Mouse (Mus musculus) midbrain, embryonic 16.5 days (tissue): ENCODE data around the gene Zfp950. TPM values are rescaled to one million over a fixed set of nuclear protein-coding genes. Genes with fewer than 3 reads are reported as not detected.
"Not testable (repeated sequence)": the region's sequence is repeated elsewhere in the genome, so short reads cannot be mapped to it uniquely, and the experiment has no call there.

Source experiments
- ATAC-seq: fragments of 200-750 bp; cut with Nextera tagmentation; 2 replicates; pipeline ENCODE4 v1.8.0; 2017; ENCODE audit warnings: moderate TSS enrichment
- H3K27ac ChIP-seq: fragments of 300-500 bp; sonication (generic); 2 replicates; pipeline ENCODE4 v1.5.1; 2014; ENCODE audit warnings: mild to moderate bottlenecking, low read length, mixed read lengths
- H3K27me3 ChIP-seq: fragments of 300-500 bp; sonication (generic); 2 replicates; pipeline ENCODE4 v1.6.1; 2014; ENCODE audit warnings: low read depth, low read length, mixed read lengths; ENCODE audit not compliant: control insufficient read depth, insufficient read depth
- H3K36me3 ChIP-seq: fragments of 300-500 bp; sonication (generic); 2 replicates; pipeline ENCODE4 v1.6.1; 2014; ENCODE audit warnings: mild to moderate bottlenecking, low read length, moderate library complexity, mixed read lengths; ENCODE audit not compliant: control insufficient read depth, insufficient read depth
- H3K4me1 ChIP-seq: fragments of 300-500 bp; sonication (generic); 2 replicates; pipeline ENCODE4 v1.6.1; 2014; ENCODE audit warnings: mild to moderate bottlenecking, low read length, mixed read lengths; ENCODE audit not compliant: control insufficient read depth, insufficient read depth
- H3K4me2 ChIP-seq: fragments of 300-500 bp; sonication (generic); 2 replicates; pipeline ENCODE4 v1.6.1; 2014; ENCODE audit warnings: mild to moderate bottlenecking, low read length, mixed read lengths
- H3K4me3 ChIP-seq: fragments of 300-500 bp; sonication (generic); 2 replicates; pipeline ENCODE4 v1.5.1; 2014; ENCODE audit warnings: low read depth, mild to moderate bottlenecking, low read length, moderate library complexity, mixed read lengths
- H3K9ac ChIP-seq: fragments of 300-500 bp; sonication (generic); 2 replicates; pipeline ENCODE4 v1.6.1; 2014; ENCODE audit warnings: low read depth, low read length, mixed read lengths
- H3K9me3 ChIP-seq: fragments of 300-500 bp; sonication (generic); replicated peaks from 2 replicates; pipeline ENCODE4 v1.6.1; 2014; ENCODE audit warnings: mild to moderate bottlenecking, low read length, mixed read lengths; ENCODE audit not compliant: control insufficient read depth, poor library complexity, severe bottlenecking
- WGBS: fragments of 180-500 bp; shearing (Covaris S2); extraction: QIAGEN DNeasy Blood & Tissue Kit; methylation state at CpG from one replicate; pipeline ENCODE4 v1.1.7; 2014; 5-methylcytosine and 5-hydroxymethylcytosine counted together
- polyA plus RNA-seq: library from polyadenylated mRNA; unstranded; fragments of >200 nt; fragmentation: Nextera tagmentation; extraction: Ambion mirVana; gene quantifications from 2 replicates; pipeline ENCODE4 v1.2.1, GENCODE M21; 2015

Gene Zfp950
- 49.0 and 52.7 TPM in 2 replicates for polyA plus RNA-seq

DNA sequence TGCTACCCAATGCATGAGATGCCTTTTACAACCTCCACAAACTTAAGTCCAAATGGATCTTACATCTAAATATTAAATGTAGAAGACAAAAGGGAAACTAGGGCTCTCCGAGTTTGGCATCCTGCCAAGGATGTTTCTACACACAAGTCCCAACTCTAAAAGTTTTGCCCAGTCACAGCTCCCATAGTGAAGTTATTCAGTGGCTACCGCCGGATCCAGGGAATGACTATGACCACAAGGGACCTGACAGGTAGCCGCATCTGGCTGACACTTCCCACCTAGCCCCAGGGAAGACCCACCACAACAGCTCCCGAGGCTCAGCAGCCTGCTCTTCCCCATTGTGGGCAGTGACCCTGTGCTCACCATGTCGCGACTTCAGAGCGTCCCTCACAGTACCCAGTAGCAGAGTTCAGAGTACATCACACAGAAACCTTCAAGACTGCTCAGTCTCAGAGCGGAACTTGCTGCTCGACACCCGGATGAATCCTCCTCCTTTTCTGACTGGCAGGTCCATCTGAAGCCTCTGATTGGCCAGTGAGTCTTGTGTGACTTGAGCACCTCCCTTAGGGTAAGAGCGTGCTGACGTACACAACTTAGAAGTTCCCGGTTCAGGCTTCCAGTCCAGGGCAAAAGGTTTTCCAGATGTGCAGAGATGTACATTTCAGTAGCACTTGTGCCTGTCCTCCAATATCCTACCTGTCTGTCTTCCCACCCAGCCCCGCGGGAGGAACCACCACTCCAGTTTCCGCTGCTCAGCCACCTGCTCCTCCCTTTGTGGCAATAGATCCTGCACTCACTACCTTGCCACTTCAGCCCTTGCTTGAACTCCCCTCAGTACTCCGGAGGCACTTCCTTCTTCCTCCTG is at the start of gene Zfp950:
Gene Zfp950 (minus strand): TSS at position 499 of the 865 bp plus-strand sequence.
- Histone ChIP-seq H3K27ac (no peak within 1 kb of the TSS), H3K36me3 (no peaks in the 10 kb centered on the region), H3K9ac (peak within 1 kb of the TSS; percentile 69), H3K4me2 (peak within 1 kb of the TSS; percentile 85), H3K4me3 (peak within 1 kb of the TSS; percentile 64), H3K9me3 (no peaks in the 10 kb centered on the region), H3K4me1 (peaks cover 12% of the 10 kb centered on the region), H3K27me3 (no peaks in the 10 kb centered on the region)
- ATAC-seq, result peak; percentile 100
- WGBS, result 2% methylated on average over 18 of the region's 18 CpGs

DNA sequence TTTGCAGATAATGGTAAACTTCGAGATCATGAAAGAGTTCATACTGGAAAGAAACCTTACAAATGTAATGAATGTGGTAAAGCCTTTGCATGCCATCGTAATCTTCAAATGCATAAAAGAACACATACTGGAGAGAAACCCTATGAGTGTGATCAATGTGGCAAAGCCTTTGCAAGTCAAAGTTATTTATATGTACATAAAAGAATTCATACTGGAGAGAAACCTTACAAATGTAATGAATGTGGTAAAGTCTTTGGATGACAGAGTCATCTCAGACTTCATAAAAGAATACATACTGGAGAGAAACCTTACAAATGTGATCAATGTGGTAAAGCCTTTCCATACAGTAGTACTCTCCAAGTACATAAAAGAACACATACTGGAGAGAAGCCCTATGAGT is 43.0 kb upstream of the Zfp950 start, which contains the start of gene Gm6020:
Gene Gm6020 (plus strand): TSS at position 301 of the 400 bp plus-strand sequence.
- not testable (repeated sequence) for H3K4me1 ChIP-seq, H3K4me2 ChIP-seq, H3K4me3 ChIP-seq, H3K9ac ChIP-seq, H3K27ac ChIP-seq, ATAC-seq, H3K27me3 ChIP-seq, H3K9me3 ChIP-seq, H3K36me3 ChIP-seq
- WGBS, result 88% methylated on average over 2 of the region's 2 CpGs

DNA sequence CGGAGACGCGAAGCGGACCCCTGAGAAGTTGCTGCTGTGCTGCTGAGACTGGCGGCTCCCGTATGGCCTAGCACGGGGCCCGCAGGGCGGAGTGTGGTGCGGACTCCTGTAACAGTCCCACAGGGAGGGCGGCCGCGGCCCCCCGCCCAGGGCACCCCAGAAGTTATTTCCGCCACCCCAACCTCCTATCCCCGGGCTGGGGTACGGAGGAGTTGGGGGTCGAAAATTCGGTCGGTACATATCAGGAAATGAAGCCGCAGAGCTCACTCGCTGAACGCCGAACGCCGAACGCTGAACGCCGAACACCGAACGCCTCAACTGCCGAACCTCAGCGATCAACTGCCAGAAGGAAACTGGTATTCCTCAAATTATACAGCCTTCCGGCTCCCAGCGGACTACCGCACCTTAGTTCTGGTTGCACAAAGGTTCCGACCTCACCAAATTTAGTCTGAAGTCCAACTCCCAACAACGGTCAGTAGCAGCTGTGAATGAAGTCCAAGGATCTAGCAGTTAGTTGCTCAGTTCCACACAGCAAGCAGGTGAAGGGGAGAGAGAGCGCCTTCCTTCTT is 35.2 kb upstream of the Zfp950 start, which contains the start of gene Gm7102:
Gene Gm7102 (minus strand): TSS at position 554 of the 569 bp plus-strand sequence.
- Histone ChIP-seq H3K27me3 (no peaks in the 10 kb centered on the region), H3K9me3 (no peaks in the 10 kb centered on the region; the same call in 1 of the 2 replicates), H3K9ac (no peak within 1 kb of the TSS), H3K27ac (no peak within 1 kb of the TSS), H3K4me2 (peak within 1 kb of the TSS; percentile 48), H3K4me3 (peak within 1 kb of the TSS; percentile 31), H3K36me3 (no peaks in the 10 kb centered on the region), H3K4me1 (no peaks in the 10 kb centered on the region)
- ATAC-seq, result no peak
- 34% methylated on average over 36 of the region's 39 CpGs for WGBS

DNA sequence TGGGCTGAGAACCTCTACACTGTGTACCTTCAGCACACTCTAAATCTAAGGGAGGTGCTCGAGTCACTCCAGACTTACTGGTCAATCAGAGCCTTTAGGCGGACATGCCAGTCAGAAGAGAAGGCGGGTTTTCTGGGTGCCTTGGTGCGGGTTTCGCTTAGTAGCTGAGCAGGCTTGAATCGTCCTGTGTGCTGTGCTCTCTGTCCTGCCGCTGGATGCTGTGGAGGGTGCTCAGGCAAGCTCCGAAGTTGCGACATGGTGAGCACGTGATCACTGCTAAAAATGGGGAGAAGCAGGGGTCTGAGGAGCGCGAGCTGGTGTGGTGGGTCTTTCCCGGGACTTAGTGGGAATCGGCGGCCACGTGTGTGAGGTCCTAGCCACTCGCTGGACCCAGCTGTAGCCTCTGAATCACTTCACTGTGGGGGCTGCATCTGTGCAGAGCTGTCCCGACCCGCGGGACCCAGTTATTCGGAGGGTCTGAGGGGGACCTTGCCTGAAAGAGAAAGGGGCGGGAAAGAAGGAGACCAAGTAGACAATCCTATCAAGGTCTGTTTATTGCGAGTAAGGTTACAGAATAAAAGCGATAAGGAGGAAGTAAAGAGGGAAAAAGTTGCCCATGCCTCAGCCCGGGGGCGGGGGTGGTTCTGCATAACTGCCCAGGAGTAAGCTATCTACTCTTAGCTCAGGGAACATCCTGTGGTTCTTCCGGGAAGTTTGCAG is 11.2 kb upstream of the Zfp950 start:
- no peaks in the 10 kb centered on the region for H3K36me3 ChIP-seq
- peak overlapping the region; percentile 83 for H3K4me2 ChIP-seq
- H3K27ac ChIP-seq, result no peak overlapping the region
- WGBS, result 7% methylated on average over 27 of the region's 27 CpGs
- no peaks in the 10 kb centered on the region for H3K9me3 ChIP-seq
- peak; percentile 82 for ATAC-seq
- H3K27me3 ChIP-seq, result no peaks in the 10 kb centered on the region
- H3K4me3 ChIP-seq, result peak overlapping the region; percentile 46
- peaks cover 3% of the 10 kb centered on the region; the same call in 1 of the 2 replicates for H3K4me1 ChIP-seq
- peak overlapping the region; percentile 43 for H3K9ac ChIP-seq

DNA sequence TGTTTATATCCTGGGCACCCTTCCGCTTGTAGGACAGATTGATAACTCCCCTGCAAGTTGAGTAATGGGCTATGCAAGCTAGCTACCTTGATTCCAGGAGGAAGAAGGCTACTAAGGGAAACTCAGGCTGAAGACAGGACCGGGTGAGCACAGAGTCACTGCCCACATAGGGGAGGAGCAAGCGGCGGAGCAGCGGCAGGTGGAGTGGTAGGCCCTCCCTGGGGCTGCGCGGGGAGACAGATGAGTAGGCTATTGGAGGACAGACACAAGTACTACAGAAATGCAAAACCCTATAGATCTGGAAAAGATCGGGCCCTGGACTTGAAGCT is 10.7 kb upstream of the Zfp950 start:
- ATAC-seq, result peak; percentile 72; the same call in 1 of the 2 replicates
- WGBS, result 8% methylated on average over 8 of the region's 8 CpGs
- Histone ChIP-seq H3K27me3 (no peaks in the 10 kb centered on the region), H3K4me3 (peak overlapping the region; percentile 46), H3K36me3 (no peaks in the 10 kb centered on the region), H3K9ac (peak overlapping the region; percentile 43), H3K27ac (no peak overlapping the region), H3K4me1 (peaks cover 3% of the 10 kb centered on the region; the same call in 1 of the 2 replicates), H3K4me2 (peak overlapping the region; percentile 83), H3K9me3 (no peaks in the 10 kb centered on the region)

DNA sequence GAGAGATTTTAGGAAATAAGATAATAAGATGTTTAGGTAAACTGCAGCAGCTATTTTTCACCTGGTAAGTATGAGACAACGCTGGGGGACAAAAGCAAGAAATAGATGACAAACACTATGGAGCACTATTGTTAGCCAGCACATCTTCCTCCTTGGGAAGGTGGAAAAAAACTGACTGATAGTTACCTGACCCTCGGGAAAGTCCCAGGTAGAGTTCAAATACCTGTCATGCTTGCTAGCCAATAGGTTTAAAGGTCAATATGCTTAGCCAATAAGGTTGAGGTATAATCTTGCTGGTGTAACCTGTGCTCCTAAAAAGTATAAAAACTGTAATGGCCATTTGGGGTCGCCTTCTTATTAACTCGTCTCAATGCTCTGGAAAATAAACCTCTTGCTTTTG is 659 bp upstream of the Zfp950 start:
- H3K27me3 ChIP-seq, result no peaks in the 10 kb centered on the region
- no peak overlapping the region for H3K27ac ChIP-seq
- peaks cover 12% of the 10 kb centered on the region for H3K4me1 ChIP-seq
- WGBS, result 20% methylated on average over 4 of the region's 4 CpGs
- peak overlapping the region; percentile 64 for H3K4me3 ChIP-seq
- peak overlapping the region; percentile 64 for H3K9ac ChIP-seq
- peak overlapping the region; percentile 85 for H3K4me2 ChIP-seq
- no peaks in the 10 kb centered on the region for H3K9me3 ChIP-seq
- ATAC-seq, result no peak
- H3K36me3 ChIP-seq, result no peaks in the 10 kb centered on the region

DNA sequence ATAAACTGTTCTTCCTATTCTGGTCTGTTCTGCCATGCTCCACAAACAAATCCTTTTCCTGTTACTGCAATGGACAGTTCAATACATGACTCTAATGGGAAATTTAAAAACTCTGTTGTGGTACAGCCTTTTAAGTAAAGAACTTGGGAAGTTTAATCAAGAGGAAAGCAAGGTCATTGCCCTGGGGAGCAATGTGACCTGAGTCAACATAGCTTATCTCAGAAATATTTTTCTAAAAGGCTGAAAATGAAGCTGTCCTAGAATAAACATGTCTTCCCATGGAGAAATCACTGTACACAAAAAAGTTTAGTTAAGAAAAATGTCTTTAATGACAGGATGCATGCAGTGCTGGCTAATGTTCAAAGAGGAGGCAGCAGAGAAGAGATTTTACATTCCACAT is 2.0 kb downstream of the Zfp950 start:
- Histone ChIP-seq H3K4me1 (peaks cover 12% of the 10 kb centered on the region), H3K27me3 (no peaks in the 10 kb centered on the region), H3K9ac (no peak overlapping the region), H3K27ac (no peak overlapping the region), H3K4me3 (no peak overlapping the region), H3K4me2 (no peak overlapping the region), H3K9me3 (no peaks in the 10 kb centered on the region), H3K36me3 (no peaks in the 10 kb centered on the region)
- ATAC-seq, result no peak

DNA sequence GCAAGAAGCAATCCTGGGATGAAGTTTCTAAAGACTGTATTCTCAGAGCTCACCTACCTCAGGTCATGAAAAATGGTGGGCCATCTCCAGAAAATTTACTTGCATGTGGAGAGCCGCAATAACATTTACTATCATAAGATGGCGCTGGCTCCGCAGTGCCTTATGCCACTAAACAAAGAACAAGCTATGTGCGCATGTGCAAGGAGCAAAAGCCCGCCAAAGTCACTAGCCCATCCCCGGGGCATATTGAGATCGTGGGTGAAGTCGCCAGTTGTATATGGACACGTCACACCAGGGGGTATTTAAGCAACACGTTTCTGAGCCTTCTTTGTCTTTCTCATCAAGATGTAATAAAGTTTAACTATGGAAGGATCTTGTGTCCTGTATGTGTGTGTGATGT is 9.5 kb downstream of the Zfp950 start:
- no peaks in the 10 kb centered on the region for H3K4me1 ChIP-seq
- H3K27ac ChIP-seq, result no peak overlapping the region
- WGBS, result 91% methylated on average over 10 of the region's 10 CpGs
- H3K4me3 ChIP-seq, result no peak overlapping the region
- no peak for ATAC-seq
- H3K9me3 ChIP-seq, result 0 out of 2 replicates have a peak, but pooled peaks cover 3% of the 10 kb centered on the region
- no peak overlapping the region for H3K9ac ChIP-seq
- no peak overlapping the region for H3K4me2 ChIP-seq
- H3K27me3 ChIP-seq, result no peaks in the 10 kb centered on the region
- peaks cover 5% of the 10 kb centered on the region for H3K36me3 ChIP-seq
